Comparison of ENCODE assay signal across 7 mouse cellular contexts in the genomic region with DNA sequence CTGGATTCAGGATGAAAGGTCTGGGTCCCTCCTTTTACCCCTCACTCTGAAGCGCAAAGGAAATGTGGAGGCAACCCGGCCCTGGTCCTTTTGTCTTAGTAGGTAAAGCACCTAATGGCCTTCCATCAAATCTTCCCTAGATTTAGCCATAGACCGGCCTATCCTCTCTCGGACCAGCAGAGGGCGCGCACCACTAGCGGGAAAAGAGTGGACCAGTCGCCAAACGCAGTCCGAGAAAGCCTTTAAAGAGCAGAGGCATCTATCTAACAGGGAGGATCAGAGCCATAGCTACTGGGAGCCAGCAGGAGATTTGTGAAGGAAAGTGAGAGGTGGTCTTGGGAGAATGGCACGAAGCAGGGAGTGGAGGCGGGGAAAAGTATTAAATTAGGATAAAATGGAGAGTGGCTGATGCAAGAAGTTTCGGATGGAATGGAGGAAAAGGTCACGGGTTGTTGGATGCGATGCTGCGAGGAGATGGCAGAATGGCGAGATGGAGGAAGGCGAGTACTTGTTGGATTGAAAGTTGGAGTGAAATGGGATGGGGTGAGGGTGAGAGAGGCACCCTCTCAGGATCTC. TPM values are rescaled to one million over a fixed set of nuclear protein-coding genes. Genes with fewer than 3 reads are reported as not detected.
DNase-seq lines count a peak whose midpoint lies in the region; ATAC-seq lines count a peak whose summit lies in the region.

No protein-coding gene starts in this region.

- peak; percentile 24 to 27 for DNase-seq in CD8-positive naive resting alpha-beta T cell, adult 2 months (ENCODE audit: low read depth in 2 of 2, low spot score in 2 of 2)
- DNase-seq in NIH3T3 (ENCODE audit: low read depth): peak; percentile 88
- peak; percentile 81 to 91 for DNase-seq in cerebellum, postnatal 25 days
- DNase-seq in kidney, postnatal 10 days: peak; percentile 85
- DNase-seq in lung, postnatal 36 days: peak; percentile 73
- DNase-seq in right cerebral cortex, postnatal 14 days: peak; percentile 80

- peak; percentile 73 for ATAC-seq in granulocyte monocyte progenitor cell, adult 5-6 weeks (replicated peaks; ENCODE audit: poor library complexity, severe bottlenecking)

RNA-seq across cellular contexts. Expression of gene Fev, which starts 4.3 kb away (rescaled TPM):
- total RNA-seq in granulocyte monocyte progenitor cell, adult 5-6 weeks (2014; fragmentation: Nextera tagmentation): not detected in 2 replicates
- total RNA-seq in granulocyte monocyte progenitor cell, adult 5-6 weeks (2017): not detected in 2 replicates

RNA-seq across cellular contexts. Expression of gene Cryba2, which starts 12.1 kb away (rescaled TPM):
- not detected in 2 replicates for total RNA-seq in granulocyte monocyte progenitor cell, adult 5-6 weeks (2014; fragmentation: Nextera tagmentation)
- total RNA-seq in granulocyte monocyte progenitor cell, adult 5-6 weeks (2017): not detected in 2 replicates

RNA-seq across cellular contexts. Expression of gene Cdk5r2, which starts 26.1 kb away (rescaled TPM):
- total RNA-seq in granulocyte monocyte progenitor cell, adult 5-6 weeks (2014; fragmentation: Nextera tagmentation): not detected in 2 replicates
- total RNA-seq in granulocyte monocyte progenitor cell, adult 5-6 weeks (2017): not detected in 2 replicates

RNA-seq across cellular contexts. Expression of gene Cfap65, which starts 54.5 kb away (rescaled TPM):
- not detected in 2 replicates for total RNA-seq in granulocyte monocyte progenitor cell, adult 5-6 weeks (2014; fragmentation: Nextera tagmentation)
- not detected in 2 replicates for total RNA-seq in granulocyte monocyte progenitor cell, adult 5-6 weeks (2017)

Comparison
In these comparisons a context has a peak if more than half of its experiments do, and no peak if none do; other contexts are left out.
1. Peak in every context shown above with its lines: DNase-seq and ATAC-seq.
2. DNase-seq: peak in every context shown above with its lines; median percentile 88 in NIH3T3; 86 in cerebellum, postnatal 25 days; 85 in kidney, postnatal 10 days; 80 in right cerebral cortex, postnatal 14 days; 73 in lung, postnatal 36 days; 26 in CD8-positive naive resting alpha-beta T cell, adult 2 months.